10 mouse cellular contexts compared by ENCODE assay signal in genomic region chr7:118103462-118104379, GRCm38 (mm10). TPM values are rescaled to one million over a fixed set of nuclear protein-coding genes. Genes with fewer than 3 reads are reported as not detected.
DNase-seq lines count a peak whose midpoint lies in the region; ATAC-seq and TF ChIP-seq lines count a peak whose summit lies in the region.
"Had no signal": no experiment of that assay in that cellular context is flagged by ENCODE, and none has a peak within 500 bp of the region (broad histone marks: within the 10 kb centered on the region; RNA-seq: fewer than 3 reads in every experiment).

No protein-coding gene starts in this region.

- TF ChIP-seq CTCF in kidney, postnatal 0 days (IDR thresholded peaks at IDR 0.05; ENCODE audit: low read depth), result no peak
- TF ChIP-seq CTCF in hindbrain, postnatal 0 days (IDR thresholded peaks at IDR 0.05; ENCODE audit: low read depth), result no peak

- no peaks in the 10 kb centered on the region for H3K4me1 ChIP-seq in kidney, postnatal 0 days (replicated peaks; ENCODE audit: insufficient read depth, low read length)
- no peaks in the 10 kb centered on the region for H3K4me1 ChIP-seq in embryonic facial prominence, embryonic 14.5 days (ENCODE audit: control insufficient read depth, insufficient read depth, low read length)
- no peaks in the 10 kb centered on the region for H3K4me1 ChIP-seq in hindbrain, postnatal 0 days (ENCODE audit: insufficient read depth, low read length)
- 0 out of 2 replicates have a peak, but pooled peaks cover 7% of the 10 kb centered on the region for H3K4me1 ChIP-seq in midbrain, embryonic 13.5 days (replicated peaks)

- no peaks in the 10 kb centered on the region for H3K27me3 ChIP-seq in kidney, postnatal 0 days (ENCODE audit: insufficient read depth, low read length)
- no peaks in the 10 kb centered on the region for H3K27me3 ChIP-seq in embryonic facial prominence, embryonic 14.5 days (replicated peaks; ENCODE audit: control insufficient read depth, insufficient read depth, low read length)
- H3K27me3 ChIP-seq in hindbrain, postnatal 0 days (ENCODE audit: insufficient read depth, low read length), result no peaks in the 10 kb centered on the region
- no peaks in the 10 kb centered on the region for H3K27me3 ChIP-seq in midbrain, embryonic 13.5 days

- no peak overlapping the region for H3K4me2 ChIP-seq in kidney, postnatal 0 days (ENCODE audit: low read length)
- no peak overlapping the region for H3K4me2 ChIP-seq in embryonic facial prominence, embryonic 14.5 days (ENCODE audit: low read depth, low read length)
- H3K4me2 ChIP-seq in hindbrain, postnatal 0 days (ENCODE audit: low read depth, low read length), result no peak overlapping the region
- no peak overlapping the region for H3K4me2 ChIP-seq in midbrain, embryonic 13.5 days (replicated peaks)

- intact Hi-C loops in heart, postnatal 36 days (cut with DNase I), result loop anchor here (2.0 to 10.0 kb wide), 6 partner anchors 221 to 1459 kb away; partner anchors contain the start of gene Xylt1

- no peak overlapping the region for H3K27ac ChIP-seq in kidney, postnatal 0 days
- no peak overlapping the region for H3K27ac ChIP-seq in embryonic facial prominence, embryonic 14.5 days (replicated peaks; ENCODE audit: low read depth, low read length)
- H3K27ac ChIP-seq in hindbrain, postnatal 0 days, result no peak overlapping the region
- 0 out of 2 replicates have a peak overlapping the region, but pooled peaks have one; percentile 2 for H3K27ac ChIP-seq in midbrain, embryonic 13.5 days

- peaks cover 33% of the 10 kb centered on the region for H3K36me3 ChIP-seq in kidney, postnatal 0 days (ENCODE audit: insufficient read depth, low read length)
- peaks cover 48% of the 10 kb centered on the region for H3K36me3 ChIP-seq in embryonic facial prominence, embryonic 14.5 days (ENCODE audit: control insufficient read depth, insufficient read depth, low read length)
- peaks cover 31% of the 10 kb centered on the region for H3K36me3 ChIP-seq in hindbrain, postnatal 0 days (ENCODE audit: insufficient read depth, low read length)
- peaks cover 40% of the 10 kb centered on the region for H3K36me3 ChIP-seq in midbrain, embryonic 13.5 days

- 44% methylated on average over 5 of the region's 5 CpGs for WGBS in kidney, postnatal 0 days
- 40% methylated on average over 5 of the region's 5 CpGs for WGBS in embryonic facial prominence, embryonic 14.5 days
- 44% methylated on average over 5 of the region's 5 CpGs for WGBS in hindbrain, postnatal 0 days
- 40% methylated on average over 5 of the region's 5 CpGs for WGBS in midbrain, embryonic 13.5 days

- H3K4me3 ChIP-seq in kidney, postnatal 0 days (replicated peaks; ENCODE audit: low read depth, low read length), result no peak overlapping the region
- H3K4me3 ChIP-seq in embryonic facial prominence, embryonic 14.5 days (ENCODE audit: low read depth, low read length), result no peak overlapping the region
- no peak overlapping the region for H3K4me3 ChIP-seq in hindbrain, postnatal 0 days (ENCODE audit: low read length)
- H3K4me3 ChIP-seq in midbrain, embryonic 13.5 days (replicated peaks), result no peak overlapping the region

- H3K9me3 ChIP-seq in kidney, postnatal 0 days (replicated peaks; ENCODE audit: low read length), result no peaks in the 10 kb centered on the region
- H3K9me3 ChIP-seq in embryonic facial prominence, embryonic 14.5 days (ENCODE audit: control insufficient read depth, low read length), result no peaks in the 10 kb centered on the region
- no peaks in the 10 kb centered on the region for H3K9me3 ChIP-seq in hindbrain, postnatal 0 days (ENCODE audit: low read length)
- no peaks in the 10 kb centered on the region for H3K9me3 ChIP-seq in midbrain, embryonic 13.5 days
- H3K9me3 ChIP-seq: G1E had no signal

- ATAC-seq in kidney, postnatal 0 days (replicated peaks; ENCODE audit: low FRiP score, low read depth), result 0 out of 2 replicates have a peak, but pooled peaks have one; percentile 1
- ATAC-seq in embryonic facial prominence, embryonic 14.5 days (ENCODE audit: low read depth), result 0 out of 2 replicates have a peak, but pooled peaks have one; percentile 30
- peak; percentile 24; the same call in 1 of the 2 replicates for ATAC-seq in hindbrain, postnatal 0 days
- peak; percentile 37; the same call in 1 of the 2 replicates for ATAC-seq in midbrain, embryonic 13.5 days

- H3K9ac ChIP-seq in kidney, postnatal 0 days (ENCODE audit: low read depth, low read length), result no peak overlapping the region
- H3K9ac ChIP-seq in embryonic facial prominence, embryonic 14.5 days (ENCODE audit: low read depth, low read length), result no peak overlapping the region
- H3K9ac ChIP-seq in hindbrain, postnatal 0 days (replicated peaks; ENCODE audit: low read length), result no peak overlapping the region
- H3K9ac ChIP-seq in midbrain, embryonic 13.5 days (replicated peaks), result no peak overlapping the region

- DNase-seq in kidney, postnatal 0 days (ENCODE audit: low spot score), result no peak
- no peak for DNase-seq in kidney, adult 18-20 months
- no peak for DNase-seq in embryonic facial prominence, embryonic 14.5 days (ENCODE audit: low spot score)
- DNase-seq in hindbrain, postnatal 0 days (ENCODE audit: low spot score), result no peak
- DNase-seq in layer of hippocampus, adult 9-10 months (ENCODE audit: low spot score), result no peak
- no peak for DNase-seq in kidney, postnatal 14 days
- no peak for DNase-seq in heart, postnatal 36 days
- DNase-seq: heart, postnatal 10 days had no signal

RNA-seq across cellular contexts. Expression of gene Rps15a, which starts 12.3 kb away (rescaled TPM):
- polyA plus RNA-seq in kidney, postnatal 0 days (2015; fragmentation: Nextera tagmentation; extraction: Ambion mirVana), result 837 and 1,074 TPM in 2 replicates
- 887 and 1,013 TPM in 2 replicates for polyA plus RNA-seq in embryonic facial prominence, embryonic 14.5 days (2014; fragmentation: Nextera tagmentation; extraction: Ambion mirVana)
- total RNA-seq in hindbrain, postnatal 0 days (2014; rRNA removed), result 132 and 176 TPM in 2 replicates
- 368 and 402 TPM in 2 replicates for polyA plus RNA-seq in hindbrain, postnatal 0 days (2015; fragmentation: Nextera tagmentation; extraction: Ambion mirVana)
- 555 and 560 TPM in 2 replicates for polyA plus RNA-seq in midbrain, embryonic 13.5 days (2015; fragmentation: Nextera tagmentation; extraction: Ambion mirVana)
- 100 to 1,000 TPM; 519 to 578 TPM for total RNA-seq in heart, postnatal 36 days (2021)

RNA-seq across cellular contexts. Expression of gene Arl6ip1, which starts 25.7 kb away (rescaled TPM):
- 534 and 547 TPM in 2 replicates for polyA plus RNA-seq in kidney, postnatal 0 days (2015; fragmentation: Nextera tagmentation; extraction: Ambion mirVana)
- polyA plus RNA-seq in embryonic facial prominence, embryonic 14.5 days (2014; fragmentation: Nextera tagmentation; extraction: Ambion mirVana), result 267 and 304 TPM in 2 replicates
- 643 and 734 TPM in 2 replicates for total RNA-seq in hindbrain, postnatal 0 days (2014; rRNA removed)
- 747 and 812 TPM in 2 replicates for polyA plus RNA-seq in hindbrain, postnatal 0 days (2015; fragmentation: Nextera tagmentation; extraction: Ambion mirVana)
- 509 and 609 TPM in 2 replicates for polyA plus RNA-seq in midbrain, embryonic 13.5 days (2015; fragmentation: Nextera tagmentation; extraction: Ambion mirVana)
- 10 to 100 TPM; 25.2 to 32.7 TPM for total RNA-seq in heart, postnatal 36 days (2021)
